Mouse (Mus musculus): Measurements from ENCODE around the gene Mcpt4. TPM values are rescaled to one million over a fixed set of nuclear protein-coding genes. Genes with fewer than 3 reads are reported as not detected.
"Not testable (repeated sequence)": the region's sequence is repeated elsewhere in the genome, so short reads cannot be mapped to it uniquely, and the experiment has no call there.

The Mcpt4 gene
- total and polyA plus RNA-seq, 3 experiments, result not detected

GRCm38 (mm10) chr14:56055408-56055807, 6.7 kb downstream of the Mcpt4 start:
- TF ChIP-seq CTCF (IDR thresholded peaks at IDR 0.05 in 2 of 3, conservative IDR thresholded peaks at IDR 0.05 in 1 of 3; ENCODE audit: control insufficient read depth in 1 of 3, insufficient read depth in 1 of 3, low read depth in 2 of 3, low read length in 3 of 3, poor library complexity in 1 of 3, severe bottlenecking in 1 of 3) (peak in 2 of 3 experiments; percentile 16 to 42; a peak in 3 of 6 replicates), MEF2A (IDR thresholded peaks at IDR 0.05; ENCODE audit: extremely low read depth, insufficient replicate concordance, low read depth, low read length, poor library complexity, severe bottlenecking) (no peak), SMC3 (IDR thresholded peaks at IDR 0.05; ENCODE audit: low read depth, low read length) (0 out of 2 replicates have a peak, but pooled peaks have one; percentile 11)
- no peak overlapping the region for H3K9ac ChIP-seq (ENCODE audit: control insufficient read depth, low read depth, low read length, poor library complexity, severe bottlenecking)
- no peak overlapping the region for H3K4me3 ChIP-seq (ENCODE audit: control insufficient read depth in 1 of 2, insufficient read depth in 1 of 2, low read depth in 2 of 2, low read length in 2 of 2)
- no peaks in the 10 kb centered on the region for H3K9me3 ChIP-seq (replicated peaks; ENCODE audit: insufficient read depth, low read length)
- H3K27ac ChIP-seq (ENCODE audit: control insufficient read depth, low read depth, low read length), result no peak overlapping the region
- peaks cover 0 to 7% of the 10 kb centered on the region in 2 experiments; a peak in 2 of 4 replicates for H3K4me1 ChIP-seq (ENCODE audit: control insufficient read depth in 1 of 2, insufficient read depth in 2 of 2, low read length in 2 of 2)
- peaks cover 0 to 2% of the 10 kb centered on the region in 2 experiments; a peak in 1 of 4 replicates for H3K36me3 ChIP-seq (ENCODE audit: control insufficient read depth in 1 of 2, insufficient read depth in 2 of 2, low read length in 2 of 2)
- H3K27me3 ChIP-seq (ENCODE audit: control insufficient read depth in 1 of 2, insufficient read depth in 2 of 2, low read length in 2 of 2), result no peaks in the 10 kb centered on the region; a peak in 2 of 4 replicates
- peak; percentile 34 for DNase-seq (ENCODE audit: low read depth, low spot score)
- H3K79me2 ChIP-seq (ENCODE audit: control insufficient read depth, insufficient read depth, low read length, poor library complexity), result no peaks in the 10 kb centered on the region

GRCm38 (mm10) chr14:56041792-56042191, 20.3 kb downstream of the Mcpt4 start, which contains the start of gene Mcpt2:
Gene Mcpt2 (plus strand): TSS chr14:56042041.
- TF ChIP-seq EP300 (IDR thresholded peaks at IDR 0.05; ENCODE audit: low read depth in 1 of 2, low read length in 2 of 2), result peak; percentile 39 to 64; a peak in 3 of 4 replicates
- TF ChIP-seq TAL1 (IDR thresholded peaks at IDR 0.05; ENCODE audit: low read length), result peak; percentile 56
- TF ChIP-seq RCOR1 (IDR thresholded peaks at IDR 0.05; ENCODE audit: low read depth, low read length), result peak; percentile 54; the same call in 1 of the 2 replicates
- TF ChIP-seq TCF12 (IDR thresholded peaks at IDR 0.05; ENCODE audit: low read depth, low read length), result peak; percentile 61
- peak; percentile 52 for TF ChIP-seq GATA1 (IDR thresholded peaks at IDR 0.05; ENCODE audit: low read depth, low read length)
- not testable (repeated sequence) for H3K36me3 ChIP-seq (ENCODE audit: control insufficient read depth in 1 of 2, insufficient read depth in 2 of 2, low read length in 2 of 2); H3K9ac ChIP-seq (ENCODE audit: control insufficient read depth, low read depth, low read length, poor library complexity, severe bottlenecking); H3K9me3 ChIP-seq (replicated peaks; ENCODE audit: insufficient read depth, low read length); H3K4me3 ChIP-seq (ENCODE audit: control insufficient read depth in 1 of 2, insufficient read depth in 1 of 2, low read depth in 2 of 2, low read length in 2 of 2); H3K79me2 ChIP-seq (ENCODE audit: control insufficient read depth, insufficient read depth, low read length, poor library complexity); H3K27me3 ChIP-seq (ENCODE audit: control insufficient read depth in 1 of 2, insufficient read depth in 2 of 2, low read length in 2 of 2); H3K4me1 ChIP-seq (ENCODE audit: control insufficient read depth in 1 of 2, insufficient read depth in 2 of 2, low read length in 2 of 2)
- DNase-seq (ENCODE audit: low read depth, low spot score), result peak; percentile 33
- peak within 1 kb of the TSS; percentile 32 for H3K27ac ChIP-seq (ENCODE audit: control insufficient read depth, low read depth, low read length)

GRCm38 (mm10) chr14:56034433-56034832, 27.7 kb downstream of the Mcpt4 start:
- H3K36me3 ChIP-seq (ENCODE audit: control insufficient read depth in 1 of 2, insufficient read depth in 2 of 2, low read length in 2 of 2), result no peaks in the 10 kb centered on the region
- H3K79me2 ChIP-seq (ENCODE audit: control insufficient read depth, insufficient read depth, low read length, poor library complexity), result no peaks in the 10 kb centered on the region
- TF ChIP-seq UBTF (IDR thresholded peaks at IDR 0.05; ENCODE audit: borderline replicate concordance, insufficient read depth, low read depth, low read length) (no peak), BHLHE40 (IDR thresholded peaks at IDR 0.05; ENCODE audit: borderline replicate concordance, low read depth, low read length) (no peak), GATA1 (IDR thresholded peaks at IDR 0.05; ENCODE audit: low read depth, low read length) (no peak), NRF1 (IDR thresholded peaks at IDR 0.05; ENCODE audit: insufficient read depth, low read depth, low read length, poor library complexity, severe bottlenecking) (no peak), MAZ (IDR thresholded peaks at IDR 0.05; ENCODE audit: low read depth, low read length) (no peak), RCOR1 (IDR thresholded peaks at IDR 0.05; ENCODE audit: low read depth, low read length) (no peak), ELF1 (IDR thresholded peaks at IDR 0.05; ENCODE audit: low read depth, low read length) (no peak), ZKSCAN1 (IDR thresholded peaks at IDR 0.05; ENCODE audit: low read depth, low read length) (no peak)
- H3K27me3 ChIP-seq (ENCODE audit: control insufficient read depth in 1 of 2, insufficient read depth in 2 of 2, low read length in 2 of 2), result no peaks in the 10 kb centered on the region; a peak in 1 of 4 replicates
- no peak overlapping the region for H3K9ac ChIP-seq (ENCODE audit: control insufficient read depth, low read depth, low read length, poor library complexity, severe bottlenecking)
- H3K4me1 ChIP-seq (ENCODE audit: control insufficient read depth in 1 of 2, insufficient read depth in 2 of 2, low read length in 2 of 2), result no peaks in the 10 kb centered on the region
- no peak overlapping the region for H3K4me3 ChIP-seq (ENCODE audit: control insufficient read depth in 1 of 2, insufficient read depth in 1 of 2, low read depth in 2 of 2, low read length in 2 of 2)
- H3K27ac ChIP-seq (ENCODE audit: control insufficient read depth, low read depth, low read length), result no peak overlapping the region
- no peak for DNase-seq (ENCODE audit: low read depth, low spot score)
- no peaks in the 10 kb centered on the region for H3K9me3 ChIP-seq (replicated peaks; ENCODE audit: insufficient read depth, low read length)

- H3K79me2 ChIP-seq (ENCODE audit: control insufficient read depth, insufficient read depth, low read length, poor library complexity); H3K27ac ChIP-seq (ENCODE audit: control insufficient read depth, low read depth, low read length); H3K9ac ChIP-seq (ENCODE audit: control insufficient read depth, low read depth, low read length, poor library complexity, severe bottlenecking); H3K4me3 ChIP-seq (ENCODE audit: control insufficient read depth in 1 of 2, insufficient read depth in 1 of 2, low read depth in 2 of 2, low read length in 2 of 2); H3K27me3 ChIP-seq (ENCODE audit: control insufficient read depth in 1 of 2, insufficient read depth in 2 of 2, low read length in 2 of 2); H3K9me3 ChIP-seq (replicated peaks; ENCODE audit: insufficient read depth, low read length); H3K36me3 ChIP-seq (ENCODE audit: control insufficient read depth in 1 of 2, insufficient read depth in 2 of 2, low read length in 2 of 2); DNase-seq (ENCODE audit: low read depth, low spot score); H3K4me1 ChIP-seq (ENCODE audit: control insufficient read depth in 1 of 2, insufficient read depth in 2 of 2, low read length in 2 of 2): not testable (repeated sequence)
Measured at GRCm38 (mm10) chr14:56030395-56030794, 31.7 kb downstream of the Mcpt4 start, which contains the start of gene Mcpt9. Gene Mcpt9 (minus strand): TSS chr14:56030495.

GRCm38 (mm10) chr14:56021305-56021704, 40.8 kb downstream of the Mcpt4 start:
- H3K4me3 ChIP-seq (ENCODE audit: control insufficient read depth in 1 of 2, insufficient read depth in 1 of 2, low read depth in 2 of 2, low read length in 2 of 2); H3K27me3 ChIP-seq (ENCODE audit: control insufficient read depth in 1 of 2, insufficient read depth in 2 of 2, low read length in 2 of 2); H3K27ac ChIP-seq (ENCODE audit: control insufficient read depth, low read depth, low read length); H3K9ac ChIP-seq (ENCODE audit: control insufficient read depth, low read depth, low read length, poor library complexity, severe bottlenecking); H3K9me3 ChIP-seq (replicated peaks; ENCODE audit: insufficient read depth, low read length); H3K4me1 ChIP-seq (ENCODE audit: control insufficient read depth in 1 of 2, insufficient read depth in 2 of 2, low read length in 2 of 2); H3K36me3 ChIP-seq (ENCODE audit: control insufficient read depth in 1 of 2, insufficient read depth in 2 of 2, low read length in 2 of 2); H3K79me2 ChIP-seq (ENCODE audit: control insufficient read depth, insufficient read depth, low read length, poor library complexity): not testable (repeated sequence)
- peak; percentile 9 for DNase-seq (ENCODE audit: low read depth, low spot score)

All from MEL (cell line).